Comparison of ENCODE assay signal across 14 mouse cellular contexts in the genomic region with DNA sequence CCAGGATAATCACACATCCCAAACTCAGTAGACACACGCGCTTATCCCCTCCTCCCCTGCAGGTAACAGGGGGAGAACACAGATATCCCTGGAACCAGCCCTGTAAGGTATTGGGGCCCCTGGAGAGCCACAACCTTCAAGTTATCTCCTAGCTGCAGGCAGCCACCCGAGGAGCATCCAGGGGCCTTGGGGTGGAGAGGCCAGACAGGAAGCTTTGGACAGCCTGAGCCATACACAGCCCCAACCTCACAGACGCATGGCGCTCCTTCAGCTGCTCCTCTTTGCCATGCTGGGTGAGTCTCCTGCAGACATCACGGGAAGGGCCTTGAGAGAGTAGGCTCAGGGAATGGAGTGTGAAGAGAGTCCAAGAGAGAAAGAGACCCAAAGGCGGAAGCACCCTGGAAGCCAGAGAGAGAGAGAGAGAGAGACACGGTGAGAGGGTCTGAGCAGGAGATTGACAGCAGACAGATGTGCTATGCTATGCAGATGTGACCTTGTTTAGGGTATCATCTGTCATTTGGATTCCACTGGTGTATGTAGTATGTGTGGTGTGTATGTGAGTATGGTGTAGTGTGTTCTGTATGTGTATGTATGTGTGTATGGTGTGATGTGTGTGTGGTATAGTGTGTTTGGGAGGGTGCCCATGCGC. TPM values are rescaled to one million over a fixed set of nuclear protein-coding genes. Genes with fewer than 3 reads are reported as not detected.
DNase-seq lines count a peak whose midpoint lies in the region; ATAC-seq and TF ChIP-seq lines count a peak whose summit lies in the region.
"Had no signal": no experiment of that assay in that cellular context is flagged by ENCODE, and none has a peak within 500 bp of the region (broad histone marks: within the 10 kb centered on the region; RNA-seq: fewer than 3 reads in every experiment).

TSS of gene 6030468B19Rik (plus strand) at position 150 of the 649 bp plus-strand sequence.

- no peaks in the 10 kb centered on the region for H3K36me3 ChIP-seq in lung, embryonic 15.5 days
- H3K36me3 ChIP-seq in forebrain, embryonic 13.5 days (ENCODE audit: poor library complexity, severe bottlenecking), result no peaks in the 10 kb centered on the region
- no peaks in the 10 kb centered on the region for H3K36me3 ChIP-seq in forebrain, postnatal 0 days (ENCODE audit: insufficient read depth)
- H3K36me3 ChIP-seq: forebrain, embryonic 12.5 days had no signal

- ATAC-seq in lung, embryonic 15.5 days (ENCODE audit: borderline replicate concordance, extremely low read depth, low FRiP score, low TSS enrichment), result peak; percentile 68; the same call in 1 of the 2 replicates
- ATAC-seq in forebrain, embryonic 13.5 days, result no peak
- ATAC-seq in forebrain, postnatal 0 days, result no peak

- H3K4me3 ChIP-seq in lung, embryonic 15.5 days, result no peak within 1 kb of the TSS
- no peak within 1 kb of the TSS for H3K4me3 ChIP-seq in left cerebral cortex, adult 2 months
- no peak within 1 kb of the TSS for H3K4me3 ChIP-seq in forebrain, embryonic 13.5 days
- H3K4me3 ChIP-seq in forebrain, postnatal 0 days (ENCODE audit: low read depth, low read length), result no peak within 1 kb of the TSS
- H3K4me3 ChIP-seq: forebrain, embryonic 12.5 days had no signal

- intact Hi-C loops in left cerebral cortex, adult 2 months (cut with DNase I), result no loop called here

- no peaks in the 10 kb centered on the region for H3K27me3 ChIP-seq in lung, embryonic 15.5 days
- peaks cover 2% of the 10 kb centered on the region; the same call in 1 of the 2 replicates for H3K27me3 ChIP-seq in forebrain, embryonic 13.5 days
- no peaks in the 10 kb centered on the region for H3K27me3 ChIP-seq in forebrain, postnatal 0 days (ENCODE audit: insufficient read depth, low read length)

- H3K9ac ChIP-seq in lung, embryonic 15.5 days, result no peak within 1 kb of the TSS
- H3K9ac ChIP-seq in forebrain, embryonic 13.5 days, result no peak within 1 kb of the TSS
- no peak within 1 kb of the TSS for H3K9ac ChIP-seq in forebrain, postnatal 0 days
- H3K9ac ChIP-seq: forebrain, embryonic 12.5 days had no signal

- H3K4me1 ChIP-seq in lung, embryonic 15.5 days, result peaks cover 13% of the 10 kb centered on the region
- no peaks in the 10 kb centered on the region for H3K4me1 ChIP-seq in forebrain, embryonic 13.5 days
- H3K4me1 ChIP-seq in forebrain, postnatal 0 days (ENCODE audit: insufficient read depth), result no peaks in the 10 kb centered on the region
- H3K4me1 ChIP-seq: forebrain, embryonic 12.5 days had no signal

- no peak within 1 kb of the TSS for H3K27ac ChIP-seq in lung, embryonic 15.5 days
- H3K27ac ChIP-seq in left cerebral cortex, adult 2 months, result no peak within 1 kb of the TSS
- H3K27ac ChIP-seq in forebrain, embryonic 13.5 days, result no peak within 1 kb of the TSS
- no peak within 1 kb of the TSS for H3K27ac ChIP-seq in forebrain, postnatal 0 days (ENCODE audit: low read depth, low read length)
- H3K27ac ChIP-seq: forebrain, embryonic 12.5 days had no signal

- no peak within 1 kb of the TSS for H3K4me2 ChIP-seq in lung, embryonic 15.5 days
- H3K4me2 ChIP-seq in forebrain, embryonic 13.5 days, result no peak within 1 kb of the TSS
- no peak within 1 kb of the TSS for H3K4me2 ChIP-seq in forebrain, postnatal 0 days (ENCODE audit: low read depth)
- H3K4me2 ChIP-seq: forebrain, embryonic 12.5 days; midbrain, embryonic 11.5 days had no signal

- DNase-seq in lung, postnatal 36 days, result no peak
- DNase-seq in c-Kit-positive CD71-positive TER-119-negative erythroid progenitor cells, embryonic 14.5 days (ENCODE audit: low read depth), result peak; percentile 84
- peak; percentile 93 for DNase-seq in liver
- peak; percentile 40 to 58 for DNase-seq in spleen, postnatal 14 days (ENCODE audit: low spot score in 2 of 2)
- DNase-seq in left cerebral cortex, adult 2 months (ENCODE audit: extremely low spot score in 1 of 2, low spot score in 2 of 2), result no peak
- no peak for DNase-seq in forebrain, postnatal 0 days
- DNase-seq: cerebellum, adult 9-11 months; kidney, adult 8-10 months had no signal

- TF ChIP-seq CTCF in left cerebral cortex, adult 2 months (IDR thresholded peaks at IDR 0.05), result no peak
- TF ChIP-seq CTCF in forebrain, postnatal 0 days (IDR thresholded peaks at IDR 0.05; ENCODE audit: low read depth), result no peak

- H3K9me3 ChIP-seq in lung, embryonic 15.5 days, result no peaks in the 10 kb centered on the region
- no peaks in the 10 kb centered on the region for H3K9me3 ChIP-seq in forebrain, embryonic 13.5 days (replicated peaks)
- H3K9me3 ChIP-seq in forebrain, postnatal 0 days (ENCODE audit: low read length), result no peaks in the 10 kb centered on the region
- H3K9me3 ChIP-seq: forebrain, embryonic 12.5 days had no signal

- WGBS in lung, embryonic 15.5 days, result 41% methylated on average over 9 of the region's 9 CpGs
- 71% methylated on average over 9 of the region's 9 CpGs for WGBS in forebrain, embryonic 13.5 days
- 72% methylated on average over 9 of the region's 9 CpGs for WGBS in forebrain, postnatal 0 days

RNA-seq across cellular contexts. Expression of gene 6030468B19Rik, which starts in this region (rescaled TPM):
- 0.32 and 0.74 TPM in 2 replicates for polyA plus RNA-seq in lung, embryonic 15.5 days (2015; fragmentation: Nextera tagmentation; extraction: Ambion mirVana)
- total RNA-seq in left cerebral cortex, adult 2 months (2021), result not detected
- not detected in 2 replicates for polyA plus RNA-seq in forebrain, embryonic 13.5 days (2015; fragmentation: Nextera tagmentation; extraction: Ambion mirVana)
- not detected in 2 replicates for total RNA-seq in forebrain, postnatal 0 days (2014; rRNA removed)
- not detected in 2 replicates for polyA plus RNA-seq in forebrain, postnatal 0 days (2015; fragmentation: Nextera tagmentation; extraction: Ambion mirVana)
- total RNA-seq: ES-E14 had no signal
- polyA plus RNA-seq: forebrain, embryonic 12.5 days; urinary bladder, adult 2 months had no signal

Comparison
In these comparisons a context has a peak if more than half of its experiments do, and no peak if none do; other contexts are left out.
1. Peak in ATAC-seq in lung, embryonic 15.5 days; RNA of the gene not detected or under 1 TPM.
2. DNase-seq: peak in c-Kit-positive CD71-positive TER-119-negative erythroid progenitor cells, embryonic 14.5 days (single experiment), liver (single experiment) and spleen, postnatal 14 days (2 of 2); none in lung, postnatal 36 days (single experiment), left cerebral cortex, adult 2 months (0 of 2) and forebrain, postnatal 0 days (single experiment).